Mouse (Mus musculus): ENCODE data around the gene Smad3.

GRCm38 (mm10) chr9:63709266-63709665, 48.5 kb downstream of the Smad3 start:
- TF ChIP-seq POLR2A (IDR thresholded peaks at IDR 0.05; ENCODE audit: low read depth, low read length), result no peak
- no peak for TF ChIP-seq CTCF (IDR thresholded peaks at IDR 0.05; ENCODE audit: extremely low read depth, insufficient read depth, insufficient read length, insufficient replicate concordance)

Measured in spleen, adult 2 months (tissue).